Mouse (Mus musculus): Measurements from ENCODE around the gene Tmem132c. TPM values are rescaled to one million over a fixed set of nuclear protein-coding genes. Genes with fewer than 3 reads are reported as not detected.

Gene Tmem132c
- polyA plus RNA-seq, 1 experiment from 2014 or later = 1.5 TPM

GRCm38 (mm10) chr5:127511653-127512052 is 270.0 kb downstream of the Tmem132c start:
- Histone ChIP-seq H3K9me3 (replicated peaks) (no peaks in the 10 kb centered on the region), H3K36me3 (no peaks in the 10 kb centered on the region), H3K27me3 (no peaks in the 10 kb centered on the region), H3K4me1 (no peaks in the 10 kb centered on the region), H3K4me2 (no peak overlapping the region), H3K27ac (no peak overlapping the region), H3K9ac (no peak overlapping the region), H3K4me3 (replicated peaks) (no peak overlapping the region)
- ATAC-seq (replicated peaks; ENCODE audit: low FRiP score) = no peak
- 83% methylated on average over 6 of the region's 6 CpGs for WGBS

- no peaks in the 10 kb centered on the region for H3K4me1 ChIP-seq
- H3K36me3 ChIP-seq = no peaks in the 10 kb centered on the region
- H3K27me3 ChIP-seq = no peaks in the 10 kb centered on the region
- H3K9ac ChIP-seq = no peak overlapping the region
- no peak overlapping the region for H3K27ac ChIP-seq
- no peak for ATAC-seq (replicated peaks; ENCODE audit: low FRiP score)
- no peak overlapping the region for H3K4me3 ChIP-seq (replicated peaks)
- WGBS = 87% methylated on average over 9 of the region's 9 CpGs
- no peak overlapping the region for H3K4me2 ChIP-seq
- no peaks in the 10 kb centered on the region for H3K9me3 ChIP-seq (replicated peaks)
These were observed 274.4 kb downstream of the Tmem132c start for GRCm38 (mm10) chr5:127515960-127516359.

GRCm38 (mm10) chr5:127522744-127523476 is 281.3 kb downstream of the Tmem132c start:
- 62% methylated on average over 9 of the region's 9 CpGs for WGBS
- Histone ChIP-seq H3K4me1 (no peaks in the 10 kb centered on the region), H3K27ac (no peak overlapping the region), H3K27me3 (no peaks in the 10 kb centered on the region), H3K4me3 (replicated peaks) (no peak overlapping the region), H3K9me3 (replicated peaks) (no peaks in the 10 kb centered on the region), H3K9ac (no peak overlapping the region), H3K4me2 (no peak overlapping the region), H3K36me3 (no peaks in the 10 kb centered on the region)
- ATAC-seq (replicated peaks; ENCODE audit: low FRiP score) = no peak

GRCm38 (mm10) chr5:127527344-127527974 is 285.9 kb downstream of the Tmem132c start:
- no peak overlapping the region for H3K4me2 ChIP-seq
- ATAC-seq (replicated peaks; ENCODE audit: low FRiP score) = no peak
- no peak overlapping the region for H3K27ac ChIP-seq
- H3K36me3 ChIP-seq = no peaks in the 10 kb centered on the region
- H3K4me3 ChIP-seq (replicated peaks) = no peak overlapping the region
- no peaks in the 10 kb centered on the region for H3K4me1 ChIP-seq
- H3K27me3 ChIP-seq = no peaks in the 10 kb centered on the region
- H3K9ac ChIP-seq = no peak overlapping the region
- WGBS = 77% methylated on average over 10 of the region's 10 CpGs
- no peaks in the 10 kb centered on the region for H3K9me3 ChIP-seq (replicated peaks)

- Histone ChIP-seq H3K27me3 (no peaks in the 10 kb centered on the region), H3K4me3 (replicated peaks) (no peak overlapping the region), H3K36me3 (no peaks in the 10 kb centered on the region), H3K4me2 (no peak overlapping the region), H3K9me3 (replicated peaks) (no peaks in the 10 kb centered on the region), H3K9ac (no peak overlapping the region), H3K4me1 (no peaks in the 10 kb centered on the region), H3K27ac (no peak overlapping the region)
- no peak for ATAC-seq (replicated peaks; ENCODE audit: low FRiP score)
- WGBS = 92% methylated on average over 2 of the region's 2 CpGs
These were observed 295.9 kb downstream of the Tmem132c start for GRCm38 (mm10) chr5:127537508-127537907.

DNA sequence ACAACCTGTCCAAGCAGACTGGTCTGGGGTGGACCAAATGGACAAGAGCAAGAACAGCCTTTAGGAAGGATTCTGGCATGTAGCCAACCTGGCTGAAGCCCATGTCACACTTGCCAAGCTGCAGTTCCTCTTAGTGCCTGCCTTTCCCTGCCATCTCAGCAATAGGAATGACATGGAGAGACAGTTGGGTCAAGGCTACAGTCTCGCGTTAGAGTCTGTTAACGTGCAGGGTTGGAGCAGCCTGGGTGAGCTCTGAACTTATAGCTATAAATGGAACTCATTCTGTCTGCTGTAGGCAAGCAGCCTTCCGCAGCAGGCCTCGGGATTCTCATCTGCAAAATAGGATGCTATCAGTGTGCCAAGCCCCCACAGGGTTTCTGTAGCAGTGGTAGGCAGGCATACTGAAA is 305.0 kb downstream of the Tmem132c start:
- 83% methylated on average over 5 of the region's 5 CpGs for WGBS
- H3K9me3 ChIP-seq (replicated peaks) = no peaks in the 10 kb centered on the region
- H3K9ac ChIP-seq = no peak overlapping the region
- H3K27ac ChIP-seq = no peak overlapping the region
- H3K4me1 ChIP-seq = no peaks in the 10 kb centered on the region
- H3K36me3 ChIP-seq = no peaks in the 10 kb centered on the region
- ATAC-seq (replicated peaks; ENCODE audit: low FRiP score) = no peak
- H3K4me2 ChIP-seq = no peak overlapping the region
- H3K27me3 ChIP-seq = no peaks in the 10 kb centered on the region
- H3K4me3 ChIP-seq (replicated peaks) = no peak overlapping the region

DNA sequence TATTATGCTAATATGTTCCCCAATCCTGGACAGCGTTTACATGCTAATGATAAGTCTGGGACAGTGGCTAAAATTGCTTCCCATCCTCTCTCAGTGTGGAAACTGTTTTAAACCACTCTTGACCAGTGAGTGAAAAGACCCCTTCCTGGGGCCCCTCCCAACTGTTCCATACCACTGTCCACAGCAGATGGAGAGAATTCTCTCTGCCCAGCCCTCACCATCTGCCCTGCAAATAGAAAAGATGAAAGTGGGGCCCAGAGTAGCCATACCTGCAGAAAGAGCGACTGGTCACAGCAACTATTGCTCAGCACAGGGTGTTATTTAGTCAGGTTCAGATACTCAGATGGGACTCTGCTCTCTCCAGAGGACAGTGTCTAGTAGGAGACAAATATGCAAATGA is 306.5 kb downstream of the Tmem132c start:
- Histone ChIP-seq H3K36me3 (no peaks in the 10 kb centered on the region), H3K4me1 (no peaks in the 10 kb centered on the region), H3K9ac (no peak overlapping the region), H3K4me3 (replicated peaks) (no peak overlapping the region), H3K27ac (no peak overlapping the region), H3K27me3 (no peaks in the 10 kb centered on the region), H3K9me3 (replicated peaks) (no peaks in the 10 kb centered on the region), H3K4me2 (no peak overlapping the region)
- WGBS = 70% methylated on average over 2 of the region's 2 CpGs
- ATAC-seq (replicated peaks; ENCODE audit: low FRiP score) = no peak

GRCm38 (mm10) chr5:127561086-127561485 is 319.5 kb downstream of the Tmem132c start:
- H3K4me2 ChIP-seq = no peak overlapping the region
- 75% methylated on average over 3 of the region's 3 CpGs for whole genome bisulfite sequencing

GRCm38 (mm10) chr5:127567165-127567741 is 325.6 kb downstream of the Tmem132c start:
- Histone ChIP-seq H3K9me3 (replicated peaks) (no peaks in the 10 kb centered on the region), H3K9ac (no peak overlapping the region), H3K4me1 (no peaks in the 10 kb centered on the region), H3K27me3 (no peaks in the 10 kb centered on the region), H3K4me2 (no peak overlapping the region), H3K4me3 (replicated peaks) (no peak overlapping the region), H3K27ac (no peak overlapping the region), H3K36me3 (no peaks in the 10 kb centered on the region)
- no peak for ATAC-seq (replicated peaks; ENCODE audit: low FRiP score)
- WGBS = 78% methylated on average over 6 of the region's 6 CpGs

More at GRCm38 (mm10) chr5:127561086-127561485, 319.5 kb downstream of the Tmem132c start:
- no peak for ATAC-seq (replicated peaks; ENCODE audit: low FRiP score)
- Histone ChIP-seq H3K27me3 (no peaks in the 10 kb centered on the region), H3K9me3 (replicated peaks) (no peaks in the 10 kb centered on the region), H3K4me3 (replicated peaks) (no peak overlapping the region), H3K9ac (no peak overlapping the region), H3K4me1 (no peaks in the 10 kb centered on the region), H3K27ac (no peak overlapping the region), H3K36me3 (no peaks in the 10 kb centered on the region)

- Histone ChIP-seq H3K27ac (no peak overlapping the region), H3K27me3 (no peaks in the 10 kb centered on the region), H3K4me2 (no peak overlapping the region), H3K4me1 (no peaks in the 10 kb centered on the region), H3K36me3 (no peaks in the 10 kb centered on the region), H3K4me3 (replicated peaks) (no peak overlapping the region), H3K9ac (no peak overlapping the region), H3K9me3 (replicated peaks) (no peaks in the 10 kb centered on the region)
- no peak for ATAC-seq (replicated peaks; ENCODE audit: low FRiP score)
- WGBS = 59% methylated on average over 8 of the region's 8 CpGs
These were observed 335.8 kb downstream of the Tmem132c start for GRCm38 (mm10) chr5:127577419-127577818.

GRCm38 (mm10) chr5:127583658-127584057 is 342.1 kb downstream of the Tmem132c start:
- Histone ChIP-seq H3K4me3 (replicated peaks) (no peak overlapping the region), H3K27ac (no peak overlapping the region), H3K9me3 (replicated peaks) (no peaks in the 10 kb centered on the region), H3K4me2 (no peak overlapping the region), H3K4me1 (no peaks in the 10 kb centered on the region), H3K27me3 (no peaks in the 10 kb centered on the region), H3K36me3 (no peaks in the 10 kb centered on the region), H3K9ac (no peak overlapping the region)
- ATAC-seq (replicated peaks; ENCODE audit: low FRiP score) = no peak
- WGBS = 82% methylated on average over 8 of the region's 8 CpGs

- WGBS = 61% methylated on average over 6 of the region's 6 CpGs
- H3K36me3 ChIP-seq = peaks cover 18% of the 10 kb centered on the region
- no peaks in the 10 kb centered on the region for H3K4me1 ChIP-seq
- no peaks in the 10 kb centered on the region for H3K9me3 ChIP-seq (replicated peaks)
- H3K27ac ChIP-seq = no peak overlapping the region
- no peaks in the 10 kb centered on the region for H3K27me3 ChIP-seq
- H3K9ac ChIP-seq = no peak overlapping the region
- no peak for ATAC-seq (replicated peaks; ENCODE audit: low FRiP score)
- H3K4me2 ChIP-seq = no peak overlapping the region
- no peak overlapping the region for H3K4me3 ChIP-seq (replicated peaks)
These were observed 346.2 kb downstream of the Tmem132c start for GRCm38 (mm10) chr5:127587854-127588253.
